Mouse (Mus musculus) E14TG2a.4 (cell line): ENCODE measurements around the gene Nfe2l2.

ENCODE experiments used
- H3K27me3 ChIP-seq: 2 replicates; pipeline ENCODE4 v1.6.1; 2014; ENCODE audit warnings: low read length, control low read depth; ENCODE audit not compliant: insufficient read depth
- H3K36me3 ChIP-seq: 2 replicates; pipeline ENCODE4 v1.6.1; 2014; ENCODE audit warnings: low read length, control low read depth; ENCODE audit not compliant: insufficient read depth
- H3K4me1 ChIP-seq: replicated peaks from 2 replicates; pipeline ENCODE4 v1.6.1; 2014; ENCODE audit warnings: low read depth, low read length, control low read depth
- H3K4me3 ChIP-seq: replicated peaks from 2 replicates; pipeline ENCODE4 v1.5.1; 2014; ENCODE audit warnings: mild to moderate bottlenecking, low read length
- H3K9me3 ChIP-seq: 2 replicates; pipeline ENCODE4 v1.6.1; 2014; ENCODE audit warnings: low read length, control low read depth
- CTCF ChIP-seq: conservative IDR thresholded peaks from 2 replicates; pipeline ENCODE4 v1.5.1; 2014; ENCODE audit warnings: low read length
- NANOG ChIP-seq: IDR thresholded peaks from 2 replicates; pipeline ENCODE4 v1.6.1; 2014; ENCODE audit warnings: borderline replicate concordance, low read length, mixed read lengths
- POU5F1 ChIP-seq: IDR thresholded peaks from 2 replicates; pipeline ENCODE4 v1.6.1; 2014; ENCODE audit warnings: low read length, borderline replicate concordance

The Nfe2l2 gene

DNA sequence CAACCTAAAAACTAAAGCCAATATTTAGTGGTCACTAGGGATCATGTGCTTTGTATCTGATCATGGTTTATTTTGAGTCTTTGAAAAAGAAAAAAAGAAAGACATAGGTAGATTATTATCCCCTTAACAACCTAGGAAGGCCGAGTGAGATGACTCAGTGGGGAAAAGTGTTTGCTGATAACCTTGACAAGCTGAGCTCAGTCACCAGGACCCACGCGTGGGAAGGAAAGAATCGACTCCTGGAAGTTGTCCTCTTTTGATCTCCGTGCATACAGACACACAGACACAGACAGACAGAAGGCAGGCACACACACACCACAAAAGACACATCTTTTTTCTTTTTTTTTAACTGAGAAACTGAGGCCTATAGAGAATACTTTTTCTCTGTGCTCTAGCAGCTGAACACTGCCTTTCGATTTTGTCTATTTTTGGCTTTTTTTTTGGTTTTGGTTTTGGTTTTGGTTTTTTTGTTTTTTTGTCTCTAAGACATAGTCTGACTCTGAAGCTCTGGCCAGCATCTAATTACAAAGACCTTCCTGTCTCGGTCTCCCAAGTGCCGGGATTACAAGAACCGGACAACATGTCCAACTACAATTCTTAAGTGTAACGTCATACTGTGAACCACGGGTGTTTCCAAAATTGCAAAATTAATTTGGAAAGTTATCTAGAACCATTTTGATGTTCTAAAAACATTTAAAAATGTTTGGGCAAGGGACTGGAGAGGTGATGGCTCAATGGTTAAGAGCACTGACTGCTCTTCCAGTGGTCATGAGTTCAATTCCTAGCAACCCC, 16.0 kb upstream of the Nfe2l2 start:
- TF ChIP-seq POU5F1 = no peak
- no peak for TF ChIP-seq CTCF
- TF ChIP-seq NANOG = no peak
- Histone ChIP-seq H3K4me3 (no peak overlapping the region), H3K4me1 (peaks cover 12% of the 10 kb centered on the region), H3K36me3 (no peaks in the 10 kb centered on the region), H3K9me3 (no peaks in the 10 kb centered on the region), H3K27me3 (no peaks in the 10 kb centered on the region)

DNA sequence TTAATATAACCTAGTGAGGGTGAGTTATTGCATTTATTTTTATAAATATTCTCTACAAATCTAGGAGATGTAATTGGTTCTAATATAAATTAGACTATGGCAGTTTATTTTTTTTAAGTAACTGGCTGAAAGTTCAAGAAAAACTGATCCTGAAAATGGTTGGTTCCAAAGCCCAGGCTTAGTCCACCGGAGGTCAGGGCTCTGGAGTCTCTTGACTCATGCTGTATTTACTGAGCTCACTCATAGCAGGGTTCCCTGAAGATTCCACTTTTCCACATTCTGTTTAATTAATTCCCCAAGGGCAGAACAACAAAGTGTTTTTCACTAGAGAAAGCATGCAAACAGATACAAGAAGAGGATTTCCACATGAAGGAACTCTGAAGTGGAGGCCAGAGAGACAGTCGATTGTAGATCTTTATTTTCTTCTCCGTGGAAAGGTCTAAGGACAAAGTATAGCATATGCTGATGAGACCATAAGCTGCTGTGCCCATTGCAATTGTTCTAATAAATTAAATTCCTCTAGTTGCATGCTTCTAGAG, 15.0 kb upstream of the Nfe2l2 start:
- no peaks in the 10 kb centered on the region for H3K27me3 ChIP-seq
- H3K9me3 ChIP-seq = no peaks in the 10 kb centered on the region
- H3K4me1 ChIP-seq = peaks cover 16% of the 10 kb centered on the region
- no peak overlapping the region for H3K4me3 ChIP-seq
- no peaks in the 10 kb centered on the region for H3K36me3 ChIP-seq
- TF ChIP-seq POU5F1 = no peak
- TF ChIP-seq CTCF = no peak
- no peak for TF ChIP-seq NANOG

DNA sequence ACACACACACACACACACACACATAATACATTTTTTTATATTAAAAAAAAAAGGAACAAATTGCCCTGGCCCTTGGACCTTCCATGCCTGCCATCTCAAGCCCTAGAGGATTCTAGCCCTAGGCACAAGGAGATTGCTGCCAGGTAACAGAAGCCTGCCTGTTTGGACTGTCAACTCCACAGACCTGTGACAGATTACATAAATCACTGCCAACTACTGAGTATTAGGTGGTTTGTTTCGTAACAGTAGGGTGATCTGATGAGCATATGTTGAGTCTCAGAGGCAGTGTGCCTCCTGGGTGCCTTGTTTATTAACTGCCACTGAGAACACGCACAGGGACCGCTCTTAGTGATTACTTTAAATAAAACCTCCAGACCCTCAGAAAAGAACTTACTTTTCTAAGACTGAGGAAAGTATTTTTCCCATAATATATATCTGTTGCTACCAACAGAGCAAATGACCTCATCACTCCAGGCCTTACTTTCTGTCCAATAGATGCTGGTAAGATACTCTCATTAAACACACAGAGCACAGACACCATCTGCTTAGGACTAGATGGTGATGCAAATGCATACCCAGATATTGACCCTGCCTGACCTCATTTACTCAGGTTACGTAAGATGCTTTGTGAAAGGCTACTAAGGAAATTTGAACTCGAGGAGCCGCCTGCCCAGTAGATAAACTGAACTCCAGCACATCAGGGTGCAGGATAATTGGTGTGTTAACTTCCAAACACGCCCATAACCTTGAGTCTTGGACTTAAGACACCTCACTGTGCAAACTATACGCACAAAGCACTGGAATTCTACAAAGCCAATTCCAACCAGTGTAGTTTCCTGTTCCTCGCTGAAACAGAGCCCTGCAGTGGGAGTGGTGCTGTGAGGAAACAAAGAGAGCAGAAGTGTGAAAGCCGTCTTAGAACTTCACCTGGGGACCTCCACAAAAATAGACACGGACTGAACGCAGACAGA, 11.9 kb upstream of the Nfe2l2 start:
- TF ChIP-seq NANOG (0 out of 2 replicates have a peak, but pooled peaks have one; percentile 26), CTCF (no peak), POU5F1 (no peak)

DNA sequence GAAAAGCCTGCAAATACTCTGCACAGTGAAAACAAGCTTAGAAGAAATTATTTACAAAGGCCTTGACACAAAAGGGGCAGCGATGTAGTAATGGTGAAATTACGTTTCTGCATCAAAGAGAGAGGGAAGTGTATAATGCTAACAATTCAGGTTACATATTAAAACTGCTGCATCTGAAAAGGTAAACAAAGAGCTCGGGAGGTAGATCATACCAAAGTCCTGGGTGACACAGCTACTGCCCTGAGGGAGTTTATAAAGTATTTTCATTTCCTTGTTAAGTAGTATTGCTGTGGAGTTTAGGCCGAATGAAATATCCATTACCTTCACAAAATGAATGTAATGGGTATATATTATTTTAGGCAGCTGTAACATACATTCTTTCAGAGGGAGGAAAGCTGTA, 10.3 kb upstream of the Nfe2l2 start:
- H3K4me3 ChIP-seq = no peak overlapping the region
- peaks cover 16% of the 10 kb centered on the region for H3K4me1 ChIP-seq
- H3K36me3 ChIP-seq = no peaks in the 10 kb centered on the region
- no peaks in the 10 kb centered on the region for H3K27me3 ChIP-seq
- no peaks in the 10 kb centered on the region for H3K9me3 ChIP-seq
- TF ChIP-seq NANOG = no peak
- no peak for TF ChIP-seq CTCF
- TF ChIP-seq POU5F1 = no peak

More for the DNA sequence above, 11.9 kb upstream of the Nfe2l2 start:
- no peak overlapping the region for H3K4me3 ChIP-seq
- H3K36me3 ChIP-seq = no peaks in the 10 kb centered on the region
- H3K27me3 ChIP-seq = no peaks in the 10 kb centered on the region
- H3K9me3 ChIP-seq = no peaks in the 10 kb centered on the region
- peaks cover 16% of the 10 kb centered on the region for H3K4me1 ChIP-seq

DNA sequence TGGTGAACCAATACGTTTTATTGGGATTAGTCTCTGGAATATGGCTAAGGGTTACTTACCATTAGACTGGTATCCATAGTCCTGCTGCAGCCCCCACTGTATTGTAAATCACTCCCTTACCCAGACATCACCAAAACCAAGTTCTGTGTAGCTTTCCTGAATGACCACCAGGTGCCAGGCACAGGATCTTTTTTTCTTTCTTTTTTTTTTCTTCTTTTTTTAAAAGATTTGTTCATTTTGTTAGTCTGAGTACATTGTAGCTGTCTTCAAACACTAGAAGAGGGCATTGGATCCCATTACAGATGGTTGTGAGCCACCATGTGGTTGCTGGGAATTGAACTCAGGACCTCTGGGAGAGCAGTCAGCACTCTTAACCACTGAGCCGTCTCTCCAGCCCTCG, 8.6 kb upstream of the Nfe2l2 start:
- Histone ChIP-seq H3K4me3 (no peak overlapping the region), H3K36me3 (no peaks in the 10 kb centered on the region), H3K27me3 (no peaks in the 10 kb centered on the region), H3K4me1 (peaks cover 25% of the 10 kb centered on the region), H3K9me3 (peaks cover 3% of the 10 kb centered on the region; the same call in 1 of the 2 replicates)
- no peak for TF ChIP-seq NANOG
- TF ChIP-seq POU5F1 = no peak
- TF ChIP-seq CTCF = no peak

DNA sequence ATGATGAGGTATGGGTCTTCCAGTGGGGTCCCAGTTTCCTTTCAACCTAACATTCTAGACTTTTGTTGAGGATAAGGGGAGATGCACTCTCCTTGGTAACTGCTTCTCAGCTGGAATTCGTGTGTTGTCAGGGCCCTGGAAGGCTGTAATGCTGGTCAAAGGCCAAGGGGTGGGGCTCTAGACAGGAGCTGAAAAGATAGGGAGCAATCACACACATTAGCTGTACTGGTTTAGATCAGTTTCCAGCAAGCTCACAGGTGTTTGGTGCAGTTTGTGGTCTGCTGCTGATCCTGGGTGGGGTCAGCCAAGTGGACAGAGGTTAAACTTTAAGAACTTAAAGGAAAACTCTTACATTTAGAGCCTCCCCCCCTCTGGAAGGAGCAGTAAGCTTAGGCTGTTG, 3.0 kb upstream of the Nfe2l2 start:
- H3K4me3 ChIP-seq = no peak overlapping the region
- H3K27me3 ChIP-seq = no peaks in the 10 kb centered on the region
- peaks cover 47% of the 10 kb centered on the region for H3K4me1 ChIP-seq
- H3K9me3 ChIP-seq = peaks cover 3% of the 10 kb centered on the region; the same call in 1 of the 2 replicates
- peaks cover 4% of the 10 kb centered on the region; the same call in 1 of the 2 replicates for H3K36me3 ChIP-seq
- TF ChIP-seq POU5F1 (no peak), NANOG (peak; percentile 39; the same call in 1 of the 2 replicates), CTCF (no peak; the same call in 1 of the 2 replicates)

DNA sequence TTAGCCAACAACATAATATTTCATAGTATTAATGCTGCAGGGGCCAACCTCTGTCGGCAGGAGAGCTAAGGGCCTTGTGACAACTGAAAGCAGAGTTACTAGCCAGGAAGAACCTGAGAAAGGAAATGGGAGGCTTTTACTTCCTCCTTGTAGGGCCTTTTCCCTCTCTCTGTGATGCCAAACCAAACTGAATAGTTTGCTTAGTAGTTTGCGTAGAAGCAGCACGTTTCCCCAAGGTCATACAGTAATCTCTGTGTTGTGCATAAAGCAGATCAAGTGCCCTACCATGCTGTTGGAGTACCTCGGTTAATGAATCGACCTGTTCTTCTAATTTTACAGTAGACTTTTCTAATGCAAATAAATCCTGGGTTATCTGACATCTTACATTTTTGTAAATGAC, 2.0 kb upstream of the Nfe2l2 start:
- H3K27me3 ChIP-seq = no peaks in the 10 kb centered on the region
- H3K4me3 ChIP-seq = no peak overlapping the region
- H3K36me3 ChIP-seq = peaks cover 13% of the 10 kb centered on the region
- H3K9me3 ChIP-seq = peaks cover 3% of the 10 kb centered on the region; the same call in 1 of the 2 replicates
- TF ChIP-seq POU5F1 (no peak), NANOG (no peak), CTCF (no peak)
- H3K4me1 ChIP-seq = peaks cover 56% of the 10 kb centered on the region

DNA sequence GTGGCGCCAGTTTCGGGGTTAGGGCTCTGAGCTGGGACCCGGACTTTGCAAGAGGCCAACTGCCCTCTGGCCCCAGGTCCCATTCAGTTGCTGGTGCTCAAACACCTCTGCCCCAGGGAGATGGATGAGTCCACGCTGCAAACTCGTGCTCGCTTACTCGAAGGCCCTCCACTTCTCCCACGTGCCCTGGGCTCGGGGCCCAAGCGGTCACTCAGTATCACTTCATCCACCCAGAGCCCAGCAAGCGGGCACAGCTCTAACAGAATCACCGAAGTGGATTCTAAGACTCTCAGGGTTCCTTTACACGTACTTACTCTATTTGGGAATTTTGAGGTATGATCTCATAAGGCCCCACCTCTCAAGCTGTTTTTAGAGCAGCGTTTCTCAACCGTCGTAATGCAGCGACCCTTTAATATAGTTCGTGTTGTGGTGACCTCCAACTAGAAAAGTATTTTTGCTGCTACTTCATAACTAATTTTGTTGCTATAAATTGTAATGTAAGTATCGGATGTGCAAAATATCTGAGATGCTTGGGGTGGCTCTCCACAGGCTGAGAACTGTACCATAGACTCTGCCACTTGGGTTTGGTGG, 816 bp upstream of the Nfe2l2 start:
- H3K4me3 ChIP-seq = peak overlapping the region; percentile 97
- H3K36me3 ChIP-seq = peaks cover 24% of the 10 kb centered on the region
- TF ChIP-seq POU5F1 (no peak), CTCF (no peak)
- no peaks in the 10 kb centered on the region for H3K27me3 ChIP-seq
- H3K4me1 ChIP-seq = peaks cover 68% of the 10 kb centered on the region
- peaks cover 3% of the 10 kb centered on the region; the same call in 1 of the 2 replicates for H3K9me3 ChIP-seq
